In the genomic region with DNA sequence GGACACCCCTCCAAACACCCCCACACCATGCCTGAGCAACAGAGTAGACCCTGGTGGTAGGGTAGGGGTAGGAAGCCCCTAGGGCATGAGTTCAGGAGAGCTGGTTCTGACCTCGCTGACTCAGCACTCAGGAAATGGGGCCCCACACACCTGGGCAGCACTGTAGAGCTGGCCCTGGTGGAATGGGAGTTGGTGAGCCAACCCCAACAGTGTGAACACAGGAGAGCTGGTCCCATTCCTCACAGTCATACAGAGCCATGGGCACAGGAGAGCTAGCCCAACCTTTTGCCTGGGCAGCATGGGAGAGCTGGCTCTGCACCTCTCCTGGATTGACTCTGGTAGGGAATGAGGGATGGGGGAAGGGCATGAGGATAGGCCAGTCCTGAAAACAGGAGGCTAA, we compare ENCODE assay signal across 18 mouse cellular contexts. TPM values are rescaled to one million over a fixed set of nuclear protein-coding genes. Genes with fewer than 3 reads are reported as not detected.
A peak's percentile ranks its signal among the peaks of the same experiment; 100 is the strongest.
DNase-seq lines count a peak whose midpoint lies in the region; ATAC-seq lines count a peak whose summit lies in the region.
"Had no signal": no experiment of that assay in that cellular context is flagged by ENCODE, and none has a peak within 500 bp of the region (broad histone marks: within the 10 kb centered on the region; RNA-seq: fewer than 3 reads in every experiment).

No protein-coding gene starts in this region.

- H3K9ac ChIP-seq in heart, embryonic 14.5 days (ENCODE audit: low read length): no peak overlapping the region
- no peak overlapping the region for H3K9ac ChIP-seq in hindbrain, embryonic 14.5 days
- H3K9ac ChIP-seq: embryonic facial prominence, embryonic 15.5 days had no signal

- no peak for DNase-seq in heart, postnatal 25 days (ENCODE audit: low spot score)
- DNase-seq in hindbrain, embryonic 14.5 days (ENCODE audit: low spot score): no peak
- DNase-seq in thymus, adult 18-20 months: no peak
- no peak for DNase-seq in adrenal gland, adult 2 months
- DNase-seq: B cell, adult 2 months; cerebellum, adult 11-12 months; gastrocnemius, postnatal 14 days; heart, postnatal 10 days; kidney, postnatal 25 days; layer of hippocampus, adult 9-11 months; lung, postnatal 10 days; right cerebral cortex, adult 18-20 months had no signal

- intact Hi-C loops in heart, postnatal 25 days (cut with DNase I): no loop called here

- WGBS in heart, embryonic 14.5 days: 86% methylated on average over 1 of the region's 1 CpGs
- WGBS in hindbrain, embryonic 14.5 days: 94% methylated on average over 1 of the region's 1 CpGs

- peak; percentile 39; the same call in 1 of the 2 replicates for ATAC-seq in heart, embryonic 14.5 days (ENCODE audit: insufficient number of reproducible peaks, insufficient read depth, low FRiP score, low read depth)
- no peak for ATAC-seq in megakaryocyte, adult 5-6 weeks (ENCODE audit: poor library complexity, severe bottlenecking)
- peak; percentile 65 for ATAC-seq in hindbrain, embryonic 14.5 days (ENCODE audit: low FRiP score)
- ATAC-seq in monocyte, adult 5-6 weeks (replicated peaks; ENCODE audit: insufficient number of reproducible peaks, low FRiP score, low TSS enrichment, poor library complexity, severe bottlenecking): peak; percentile 34; the same call in 1 of the 2 replicates
- ATAC-seq: intestine, embryonic 16.5 days had no signal

- no peaks in the 10 kb centered on the region for H3K4me1 ChIP-seq in heart, embryonic 14.5 days (ENCODE audit: control insufficient read depth in 2 of 2, insufficient read depth in 2 of 2, low read length in 2 of 2)
- peaks cover 13% of the 10 kb centered on the region for H3K4me1 ChIP-seq in megakaryocyte, embryonic 14.5 days
- H3K4me1 ChIP-seq in hindbrain, embryonic 14.5 days (replicated peaks; ENCODE audit: control insufficient read depth, insufficient read depth, low read length): peaks cover 2% of the 10 kb centered on the region
- H3K4me1 ChIP-seq: embryonic facial prominence, embryonic 15.5 days had no signal

- no peaks in the 10 kb centered on the region for H3K27me3 ChIP-seq in heart, embryonic 14.5 days (ENCODE audit: control insufficient read depth, insufficient read depth, low read length)
- H3K27me3 ChIP-seq in megakaryocyte, embryonic 14.5 days (replicated peaks): no peaks in the 10 kb centered on the region
- no peaks in the 10 kb centered on the region for H3K27me3 ChIP-seq in hindbrain, embryonic 14.5 days (ENCODE audit: control insufficient read depth, insufficient read depth, low read length)
- H3K27me3 ChIP-seq: embryonic facial prominence, embryonic 15.5 days had no signal

- no peak overlapping the region for H3K4me2 ChIP-seq in heart, embryonic 14.5 days (ENCODE audit: low read length)
- H3K4me2 ChIP-seq in hindbrain, embryonic 14.5 days (replicated peaks): no peak overlapping the region
- H3K4me2 ChIP-seq: embryonic facial prominence, embryonic 15.5 days had no signal

- no peak overlapping the region for H3K4me3 ChIP-seq in heart, embryonic 14.5 days (ENCODE audit: control insufficient read depth in 1 of 2, insufficient read depth in 1 of 2, low read depth in 1 of 2, low read length in 2 of 2)
- peak overlapping the region; percentile 18 for H3K4me3 ChIP-seq in megakaryocyte, embryonic 14.5 days (replicated peaks)
- no peak overlapping the region for H3K4me3 ChIP-seq in hindbrain, embryonic 14.5 days (replicated peaks; ENCODE audit: low read length)
- H3K4me3 ChIP-seq: embryonic facial prominence, embryonic 15.5 days had no signal

- peaks cover 53% of the 10 kb centered on the region for H3K36me3 ChIP-seq in heart, embryonic 14.5 days (ENCODE audit: control insufficient read depth, insufficient read depth, low read length)
- peaks cover 68% of the 10 kb centered on the region for H3K36me3 ChIP-seq in megakaryocyte, embryonic 14.5 days (replicated peaks; ENCODE audit: low read length)
- peaks cover 57% of the 10 kb centered on the region for H3K36me3 ChIP-seq in hindbrain, embryonic 14.5 days (replicated peaks; ENCODE audit: control insufficient read depth, insufficient read depth)

- no peak overlapping the region for H3K27ac ChIP-seq in heart, embryonic 14.5 days (replicated peaks in 1 of 2; ENCODE audit: control insufficient read depth in 1 of 2, insufficient read depth in 1 of 2, low read depth in 2 of 2, low read length in 2 of 2)
- H3K27ac ChIP-seq in hindbrain, embryonic 14.5 days: no peak overlapping the region
- H3K27ac ChIP-seq: embryonic facial prominence, embryonic 15.5 days had no signal

- no peaks in the 10 kb centered on the region for H3K9me3 ChIP-seq in heart, embryonic 14.5 days (ENCODE audit: control insufficient read depth, low read length)
- H3K9me3 ChIP-seq in megakaryocyte, embryonic 14.5 days: no peaks in the 10 kb centered on the region
- no peaks in the 10 kb centered on the region for H3K9me3 ChIP-seq in hindbrain, embryonic 14.5 days (ENCODE audit: control insufficient read depth, low read length)
- H3K9me3 ChIP-seq: embryonic facial prominence, embryonic 15.5 days had no signal

RNA-seq across cellular contexts. Expression of a gene that starts 7.3 kb away (rescaled TPM):
- polyA plus RNA-seq in heart, embryonic 14.5 days (2014; fragmentation: Nextera tagmentation; extraction: Ambion mirVana): 14.1 and 15.7 TPM in 2 replicates
- 1 to 10 TPM; 7.1 to 9.6 TPM for total RNA-seq in heart, postnatal 25 days (2021)
- polyA plus RNA-seq in megakaryocyte, embryonic 14.5 days (2012; ENCODE audit: insufficient read depth, low replicate concordance): 0.07 and 1.4 TPM in 2 replicates
- 22.9 and 23.7 TPM in 2 replicates for total RNA-seq in megakaryocyte, adult 5-6 weeks (2015)
- total RNA-seq in megakaryocyte, adult 5-6 weeks (2017): 14.0 TPM in 2 replicates
- polyA plus RNA-seq in hindbrain, embryonic 14.5 days (2014; fragmentation: Nextera tagmentation; extraction: Ambion mirVana): 37.7 and 39.2 TPM in 2 replicates
- total RNA-seq in monocyte, adult 5-6 weeks (2017): 25.9 to 37.5 TPM (median 28.9 TPM) in 3 replicates
- 10 to 100 TPM; 11.2 to 13.5 TPM for total RNA-seq in adrenal gland, adult 2 months (2021)
- polyA plus RNA-seq in adrenal gland, adult 2 months (2012; rRNA removed): 2.9 and 4.4 TPM in 2 replicates

RNA-seq across cellular contexts. Expression of a gene that starts 36.2 kb away (rescaled TPM):
- polyA plus RNA-seq in heart, embryonic 14.5 days (2014; fragmentation: Nextera tagmentation; extraction: Ambion mirVana): 2.0 and 2.1 TPM in 2 replicates
- total RNA-seq in heart, postnatal 25 days (2021): 1 to 10 TPM; 1.2 to 1.4 TPM
- polyA plus RNA-seq in megakaryocyte, embryonic 14.5 days (2012; ENCODE audit: insufficient read depth, low replicate concordance): not detected in 2 replicates
- total RNA-seq in megakaryocyte, adult 5-6 weeks (2015): 0.76 and 0.89 TPM in 2 replicates
- total RNA-seq in megakaryocyte, adult 5-6 weeks (2017): 0.33 TPM in 1 of 2 replicates, not detected in the other
- 1.6 and 2.2 TPM in 2 replicates for polyA plus RNA-seq in hindbrain, embryonic 14.5 days (2014; fragmentation: Nextera tagmentation; extraction: Ambion mirVana)
- 0.10 to 0.32 TPM in 2 of 3 replicates, not detected in the other for total RNA-seq in monocyte, adult 5-6 weeks (2017)
- 1 to 10 TPM; 2.0 to 2.9 TPM for total RNA-seq in adrenal gland, adult 2 months (2021)
- 0.18 and 0.21 TPM in 2 replicates for polyA plus RNA-seq in adrenal gland, adult 2 months (2012; rRNA removed)
